ENCODE assay signal across 8 mouse cellular contexts in genomic region chr5:115521553-115522461, GRCm38 (mm10). TPM values are rescaled to one million over a fixed set of nuclear protein-coding genes. Genes with fewer than 3 reads are reported as not detected.
DNase-seq lines count a peak whose midpoint lies in the region; ATAC-seq lines count a peak whose summit lies in the region.

No protein-coding gene starts in this region.

- WGBS in neural tube, embryonic 11.5 days: 65% methylated on average over 20 of the region's 21 CpGs
- 46% methylated on average over 21 of the region's 21 CpGs for WGBS in embryonic facial prominence, embryonic 15.5 days
- 50% methylated on average over 20 of the region's 21 CpGs for WGBS in intestine, embryonic 14.5 days
- 16% methylated on average over 21 of the region's 21 CpGs for WGBS in liver, embryonic 15.5 days (ENCODE audit: insufficient replicate concordance)
- 55% methylated on average over 21 of the region's 21 CpGs for WGBS in stomach, embryonic 14.5 days

- no peak for ATAC-seq in neural tube, embryonic 11.5 days (ENCODE audit: insufficient read depth, low FRiP score, low TSS enrichment)
- ATAC-seq in embryonic facial prominence, embryonic 15.5 days (ENCODE audit: insufficient number of reproducible peaks, low FRiP score, low TSS enrichment, low read depth): no peak
- ATAC-seq in intestine, embryonic 14.5 days (replicated peaks; ENCODE audit: low FRiP score, low TSS enrichment, low read depth): 0 out of 2 replicates have a peak, but pooled peaks have one; percentile 14
- peak; percentile 60 for ATAC-seq in liver, embryonic 15.5 days (ENCODE audit: insufficient read depth)
- ATAC-seq in stomach, embryonic 14.5 days (ENCODE audit: insufficient number of reproducible peaks, insufficient read depth, low FRiP score, low read depth): no peak

- H3K9ac ChIP-seq in neural tube, embryonic 11.5 days (ENCODE audit: low read length): no peak overlapping the region
- H3K9ac ChIP-seq in embryonic facial prominence, embryonic 15.5 days: no peak overlapping the region
- H3K9ac ChIP-seq in intestine, embryonic 14.5 days (ENCODE audit: low read length): no peak overlapping the region
- peak overlapping the region; percentile 37; the same call in 1 of the 2 replicates for H3K9ac ChIP-seq in liver, embryonic 15.5 days
- H3K9ac ChIP-seq in stomach, embryonic 14.5 days (replicated peaks; ENCODE audit: low read depth, low read length): no peak overlapping the region

- 0 out of 2 replicates have a peak overlapping the region, but pooled peaks have one; percentile 49 for H3K27ac ChIP-seq in neural tube, embryonic 11.5 days (ENCODE audit: low read depth, low read length)
- H3K27ac ChIP-seq in embryonic facial prominence, embryonic 15.5 days (replicated peaks): peak overlapping the region; percentile 76
- H3K27ac ChIP-seq in intestine, embryonic 14.5 days (ENCODE audit: low read depth): peak overlapping the region; percentile 57
- peak overlapping the region; percentile 82 for H3K27ac ChIP-seq in liver, embryonic 15.5 days (replicated peaks)
- H3K27ac ChIP-seq in stomach, embryonic 14.5 days (ENCODE audit: low read length): peak overlapping the region; percentile 77

- no peaks in the 10 kb centered on the region for H3K27me3 ChIP-seq in neural tube, embryonic 11.5 days (ENCODE audit: control insufficient read depth, insufficient read depth, low read length)
- no peaks in the 10 kb centered on the region for H3K27me3 ChIP-seq in embryonic facial prominence, embryonic 15.5 days
- H3K27me3 ChIP-seq in intestine, embryonic 14.5 days (replicated peaks; ENCODE audit: control insufficient read depth, insufficient read depth, low read length): no peaks in the 10 kb centered on the region
- H3K27me3 ChIP-seq in liver, embryonic 15.5 days: no peaks in the 10 kb centered on the region
- no peaks in the 10 kb centered on the region for H3K27me3 ChIP-seq in stomach, embryonic 14.5 days (ENCODE audit: control insufficient read depth, insufficient read depth, low read length)

- no peak for DNase-seq in neural tube, embryonic 11.5 days (ENCODE audit: low spot score)
- DNase-seq in neural tube, embryonic 10.5 days (ENCODE audit: extremely low spot score, low spot score): no peak
- DNase-seq in intestine, embryonic 14.5 days (ENCODE audit: low spot score): peak; percentile 59
- DNase-seq in retina, embryonic 14.5 days (ENCODE audit: low spot score): no peak
- DNase-seq in layer of hippocampus, adult 9-11 months: no peak

- H3K9me3 ChIP-seq in neural tube, embryonic 11.5 days (ENCODE audit: control insufficient read depth, low read length): no peaks in the 10 kb centered on the region
- H3K9me3 ChIP-seq in embryonic facial prominence, embryonic 15.5 days (replicated peaks): no peaks in the 10 kb centered on the region
- H3K9me3 ChIP-seq in intestine, embryonic 14.5 days (ENCODE audit: control insufficient read depth, low read length): no peaks in the 10 kb centered on the region
- no peaks in the 10 kb centered on the region for H3K9me3 ChIP-seq in liver, embryonic 15.5 days (replicated peaks)
- H3K9me3 ChIP-seq in stomach, embryonic 14.5 days (ENCODE audit: control insufficient read depth, low read depth, low read length): no peaks in the 10 kb centered on the region

- H3K4me1 ChIP-seq in neural tube, embryonic 11.5 days (ENCODE audit: control insufficient read depth, insufficient read depth, low read length): peaks cover 18% of the 10 kb centered on the region
- peaks cover 71% of the 10 kb centered on the region for H3K4me1 ChIP-seq in embryonic facial prominence, embryonic 15.5 days
- H3K4me1 ChIP-seq in intestine, embryonic 14.5 days (replicated peaks; ENCODE audit: control insufficient read depth, insufficient read depth, low read length): peaks cover 38% of the 10 kb centered on the region
- H3K4me1 ChIP-seq in liver, embryonic 15.5 days (replicated peaks): peaks cover 79% of the 10 kb centered on the region
- peaks cover 36% of the 10 kb centered on the region for H3K4me1 ChIP-seq in stomach, embryonic 14.5 days (ENCODE audit: control insufficient read depth, insufficient read depth, low read length)

- H3K4me3 ChIP-seq in neural tube, embryonic 11.5 days (ENCODE audit: low read depth, low read length): no peak overlapping the region
- no peak overlapping the region for H3K4me3 ChIP-seq in embryonic facial prominence, embryonic 15.5 days (replicated peaks)
- H3K4me3 ChIP-seq in intestine, embryonic 14.5 days (ENCODE audit: low read depth, low read length): no peak overlapping the region
- peak overlapping the region; percentile 45 for H3K4me3 ChIP-seq in liver, embryonic 15.5 days (replicated peaks)
- no peak overlapping the region for H3K4me3 ChIP-seq in stomach, embryonic 14.5 days (ENCODE audit: low read depth, low read length)

- no peaks in the 10 kb centered on the region for H3K36me3 ChIP-seq in neural tube, embryonic 11.5 days (ENCODE audit: control insufficient read depth, insufficient read depth, low read length)
- H3K36me3 ChIP-seq in embryonic facial prominence, embryonic 15.5 days: no peaks in the 10 kb centered on the region
- no peaks in the 10 kb centered on the region for H3K36me3 ChIP-seq in intestine, embryonic 14.5 days (ENCODE audit: control insufficient read depth, insufficient read depth, low read length)
- H3K36me3 ChIP-seq in liver, embryonic 15.5 days (replicated peaks): 0 out of 2 replicates have a peak, but pooled peaks cover 3% of the 10 kb centered on the region
- no peaks in the 10 kb centered on the region for H3K36me3 ChIP-seq in stomach, embryonic 14.5 days (ENCODE audit: control insufficient read depth, insufficient read depth, low read length)

- H3K4me2 ChIP-seq in neural tube, embryonic 11.5 days (ENCODE audit: low read depth): no peak overlapping the region
- 0 out of 2 replicates have a peak overlapping the region, but pooled peaks have one; percentile 4 for H3K4me2 ChIP-seq in embryonic facial prominence, embryonic 15.5 days (replicated peaks)
- H3K4me2 ChIP-seq in intestine, embryonic 14.5 days (ENCODE audit: low read length): no peak overlapping the region
- H3K4me2 ChIP-seq in liver, embryonic 15.5 days: peak overlapping the region; percentile 69
- H3K4me2 ChIP-seq in stomach, embryonic 14.5 days (replicated peaks; ENCODE audit: low read depth, low read length): no peak overlapping the region

RNA-seq across cellular contexts. Expression of gene Pxn, which starts 15.3 kb away (rescaled TPM):
- polyA plus RNA-seq in neural tube, embryonic 11.5 days (2014; fragmentation: Nextera tagmentation; extraction: Ambion mirVana): 13.3 and 13.7 TPM in 2 replicates
- 51.5 and 52.8 TPM in 2 replicates for polyA plus RNA-seq in embryonic facial prominence, embryonic 15.5 days (2015; fragmentation: Nextera tagmentation; extraction: Ambion mirVana)
- 16.8 and 19.3 TPM in 2 replicates for polyA plus RNA-seq in intestine, embryonic 14.5 days (2014; fragmentation: Nextera tagmentation; extraction: Ambion mirVana)
- 15.2 and 16.8 TPM in 2 replicates for polyA plus RNA-seq in liver, embryonic 15.5 days (2015; fragmentation: Nextera tagmentation; extraction: Ambion mirVana)
- polyA plus RNA-seq in stomach, embryonic 14.5 days (2014; fragmentation: Nextera tagmentation; extraction: Ambion mirVana): 15.9 and 17.7 TPM in 2 replicates

RNA-seq across cellular contexts. Expression of gene Sirt4, which starts 37.3 kb away (rescaled TPM):
- 15.5 and 23.5 TPM in 2 replicates for polyA plus RNA-seq in neural tube, embryonic 11.5 days (2014; fragmentation: Nextera tagmentation; extraction: Ambion mirVana)
- polyA plus RNA-seq in embryonic facial prominence, embryonic 15.5 days (2015; fragmentation: Nextera tagmentation; extraction: Ambion mirVana): 29.2 and 32.8 TPM in 2 replicates
- polyA plus RNA-seq in intestine, embryonic 14.5 days (2014; fragmentation: Nextera tagmentation; extraction: Ambion mirVana): 15.2 and 21.5 TPM in 2 replicates
- 6.0 and 6.1 TPM in 2 replicates for polyA plus RNA-seq in liver, embryonic 15.5 days (2015; fragmentation: Nextera tagmentation; extraction: Ambion mirVana)
- polyA plus RNA-seq in stomach, embryonic 14.5 days (2014; fragmentation: Nextera tagmentation; extraction: Ambion mirVana): 20.9 and 23.5 TPM in 2 replicates

RNA-seq across cellular contexts. Expression of gene Rplp0, which starts 37.5 kb away (rescaled TPM):
- polyA plus RNA-seq in neural tube, embryonic 11.5 days (2014; fragmentation: Nextera tagmentation; extraction: Ambion mirVana): 1,266 and 1,290 TPM in 2 replicates
- polyA plus RNA-seq in embryonic facial prominence, embryonic 15.5 days (2015; fragmentation: Nextera tagmentation; extraction: Ambion mirVana): 1,780 and 1,815 TPM in 2 replicates
- polyA plus RNA-seq in intestine, embryonic 14.5 days (2014; fragmentation: Nextera tagmentation; extraction: Ambion mirVana): 2,116 and 2,150 TPM in 2 replicates
- polyA plus RNA-seq in liver, embryonic 15.5 days (2015; fragmentation: Nextera tagmentation; extraction: Ambion mirVana): 1,028 and 1,078 TPM in 2 replicates
- 1,866 and 1,880 TPM in 2 replicates for polyA plus RNA-seq in stomach, embryonic 14.5 days (2014; fragmentation: Nextera tagmentation; extraction: Ambion mirVana)

RNA-seq across cellular contexts. Expression of gene Gcn1l1, which starts 43.2 kb away (rescaled TPM):
- 38.6 and 42.6 TPM in 2 replicates for polyA plus RNA-seq in neural tube, embryonic 11.5 days (2014; fragmentation: Nextera tagmentation; extraction: Ambion mirVana)
- 36.2 and 36.4 TPM in 2 replicates for polyA plus RNA-seq in embryonic facial prominence, embryonic 15.5 days (2015; fragmentation: Nextera tagmentation; extraction: Ambion mirVana)
- 43.6 and 44.8 TPM in 2 replicates for polyA plus RNA-seq in intestine, embryonic 14.5 days (2014; fragmentation: Nextera tagmentation; extraction: Ambion mirVana)
- polyA plus RNA-seq in liver, embryonic 15.5 days (2015; fragmentation: Nextera tagmentation; extraction: Ambion mirVana): 15.0 and 17.3 TPM in 2 replicates
- 42.3 TPM in 2 replicates for polyA plus RNA-seq in stomach, embryonic 14.5 days (2014; fragmentation: Nextera tagmentation; extraction: Ambion mirVana)

RNA-seq across cellular contexts. Expression of gene Pla2g1b, which starts 55.7 kb away (rescaled TPM):
- not detected in 2 replicates for polyA plus RNA-seq in neural tube, embryonic 11.5 days (2014; fragmentation: Nextera tagmentation; extraction: Ambion mirVana)
- not detected in 2 replicates for polyA plus RNA-seq in embryonic facial prominence, embryonic 15.5 days (2015; fragmentation: Nextera tagmentation; extraction: Ambion mirVana)
- polyA plus RNA-seq in intestine, embryonic 14.5 days (2014; fragmentation: Nextera tagmentation; extraction: Ambion mirVana): 5.0 and 6.3 TPM in 2 replicates
- not detected in 2 replicates for polyA plus RNA-seq in liver, embryonic 15.5 days (2015; fragmentation: Nextera tagmentation; extraction: Ambion mirVana)
- 16.7 and 20.2 TPM in 2 replicates for polyA plus RNA-seq in stomach, embryonic 14.5 days (2014; fragmentation: Nextera tagmentation; extraction: Ambion mirVana)

Comparison
In these comparisons a context has a peak if more than half of its experiments do, and no peak if none do; other contexts are left out.
1. ATAC-seq: peak in intestine, embryonic 14.5 days (single experiment) and liver, embryonic 15.5 days (single experiment); none in neural tube, embryonic 11.5 days (single experiment), embryonic facial prominence, embryonic 15.5 days (single experiment) and stomach, embryonic 14.5 days (single experiment).
2. H3K4me2 ChIP-seq: peak in embryonic facial prominence, embryonic 15.5 days (single experiment) and liver, embryonic 15.5 days (single experiment); none in neural tube, embryonic 11.5 days (single experiment), intestine, embryonic 14.5 days (single experiment) and stomach, embryonic 14.5 days (single experiment).
3. Peak in every context shown above with its lines, with median percentiles within 50 percentile points of each other: H3K27ac ChIP-seq.